Mouse (Mus musculus): ENCODE results near the gene Astl.

DNA sequence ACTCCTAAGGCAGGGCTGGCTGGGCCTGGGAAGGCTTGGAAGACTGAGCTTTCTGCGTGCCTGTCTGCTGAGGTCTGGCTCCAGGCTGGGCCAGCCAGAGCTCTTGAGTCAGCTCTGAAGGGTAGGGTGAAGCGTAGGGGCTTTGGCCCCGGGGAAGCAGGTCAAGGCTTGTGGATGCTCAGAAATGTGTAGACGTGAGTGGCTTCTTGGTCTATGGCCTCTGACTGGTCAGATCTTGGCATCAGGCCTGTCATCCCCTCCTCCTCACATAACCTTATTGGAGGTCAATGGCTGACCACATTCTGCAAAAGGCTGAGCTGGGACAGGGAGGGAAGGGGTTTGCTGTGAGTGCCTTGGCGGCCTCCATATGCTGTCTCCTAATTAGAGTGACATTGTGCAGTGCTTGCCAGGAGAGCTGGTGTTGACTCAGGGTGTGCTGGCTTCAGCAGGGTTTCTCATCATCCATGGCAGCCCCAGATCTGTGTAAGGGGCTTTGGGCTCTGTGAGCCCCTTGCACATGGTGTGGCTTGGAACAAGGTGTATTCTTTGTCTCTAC is 56.2 kb downstream of the Astl start:
- TF ChIP-seq POLR2A (IDR thresholded peaks at IDR 0.05; ENCODE audit: extremely low read depth, insufficient read depth, low read length) (no peak), CTCF (IDR thresholded peaks at IDR 0.05; ENCODE audit: low read depth, low read length) (no peak)

Data from liver, adult 2 months (tissue).